Mouse (Mus musculus) embryonic fibroblast, embryonic 13.5 days (primary cell): Measurements from ENCODE around the gene Pced1a.

Source experiments
- CTCF ChIP-seq: IDR thresholded peaks from 2 replicates; pipeline ENCODE4 v1.5.1; 2011; ENCODE audit warnings: mild to moderate bottlenecking, control low read depth, low read length, moderate library complexity, borderline replicate concordance; ENCODE audit not compliant: insufficient read depth
- POLR2A ChIP-seq: IDR thresholded peaks from 2 replicates; pipeline ENCODE4 v1.6.1; 2011; ENCODE audit warnings: low read depth, mild to moderate bottlenecking, control low read depth, low read length, moderate library complexity

- no peak for TF ChIP-seq CTCF
- no peak for TF ChIP-seq POLR2A
These were observed 26.7 kb upstream of the Pced1a start for GRCm38 (mm10) chr2:130451086-130451726.
